Mouse (Mus musculus) frontal cortex, postnatal 14 days (tissue): ENCODE measurements at regions not wholly inside any gene's neighbourhood (a gene's known extent, or its start where the extent isn't known, plus 50 kb on each side); places are given as distances from the start of the nearest gene placed in this dataset.
A peak's percentile ranks its signal among the peaks of the same experiment; 100 is the strongest.

Experiments used
- DNase-seq, 2 experiments: peaks; one replicate each; pipeline ENCODE4 v3.0.0; 2022; ENCODE audit warnings: low spot score in 2 of 2

GRCm38 (mm10) chr7:118042914-118043313 lies 73.1 kb downstream of the Rps15a start:
- DNase-seq: no peak

GRCm38 (mm10) chr7:118039862-118040261 lies 76.1 kb downstream of the Rps15a start:
- no peak for DNase-seq

DNA sequence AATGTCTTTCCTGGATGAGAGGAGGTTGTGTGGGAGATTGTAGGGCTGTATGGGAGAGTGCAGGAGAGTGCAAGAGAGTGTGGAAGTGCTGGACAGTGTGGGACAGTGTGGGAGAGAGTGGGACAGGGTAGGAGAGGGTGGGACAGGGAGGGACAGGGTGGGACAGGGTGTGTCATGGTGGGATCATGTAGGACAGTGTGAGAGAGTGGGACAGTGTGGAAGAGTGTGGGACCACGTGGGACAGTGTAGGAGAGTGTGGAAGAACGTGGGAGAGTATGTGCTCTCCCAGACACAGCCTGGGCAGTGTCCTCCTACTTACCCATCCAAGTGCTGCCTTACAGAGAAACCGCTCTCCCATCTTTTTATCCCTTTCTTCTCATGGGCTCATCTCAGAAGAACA lies 78.9 kb downstream of the Rps15a start:
- no peak for DNase-seq

DNA sequence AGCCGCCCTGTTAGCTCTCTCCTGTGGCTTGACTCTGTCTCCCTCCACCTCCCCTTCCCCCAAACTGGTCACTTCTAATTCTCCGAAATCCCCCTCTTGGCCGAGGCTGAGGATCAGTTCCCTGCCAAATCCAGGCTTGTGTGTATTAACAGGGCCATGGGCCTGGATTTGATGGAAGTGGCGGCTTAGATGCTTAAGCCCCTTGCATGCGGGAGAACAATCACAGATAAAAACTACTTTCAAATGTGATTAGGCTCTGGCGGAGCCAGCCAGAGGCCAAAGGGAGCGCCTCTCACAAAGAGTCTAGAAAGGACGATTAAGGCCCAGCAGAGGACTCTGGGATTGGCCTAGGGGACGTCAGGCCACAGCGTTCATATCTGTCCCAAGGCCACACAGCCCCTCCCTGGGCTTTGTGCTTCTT lies 89.9 kb downstream of the Rps15a start:
- DNase-seq: no peak

DNA sequence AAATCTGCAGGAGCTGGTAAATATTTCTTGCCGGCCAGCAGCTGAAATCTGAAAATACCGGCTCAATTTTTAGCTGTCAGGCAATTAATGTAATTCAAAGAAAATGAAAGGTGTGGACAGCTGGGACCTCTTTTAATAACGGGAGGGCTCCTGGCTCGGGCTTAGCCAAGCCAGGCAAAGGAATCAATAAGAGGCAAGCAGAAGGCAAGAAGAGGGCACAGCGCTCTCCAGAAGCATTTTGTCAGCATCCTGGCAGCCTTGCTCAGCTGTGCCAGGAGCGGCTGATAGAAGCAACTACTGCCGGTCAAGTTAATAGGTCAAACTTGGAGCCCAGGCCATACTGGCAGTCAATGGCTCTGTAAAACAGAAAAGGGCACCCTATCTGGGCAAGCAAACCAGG lies 111.4 kb downstream of the Rps15a start:
- DNase-seq: no peak

DNA sequence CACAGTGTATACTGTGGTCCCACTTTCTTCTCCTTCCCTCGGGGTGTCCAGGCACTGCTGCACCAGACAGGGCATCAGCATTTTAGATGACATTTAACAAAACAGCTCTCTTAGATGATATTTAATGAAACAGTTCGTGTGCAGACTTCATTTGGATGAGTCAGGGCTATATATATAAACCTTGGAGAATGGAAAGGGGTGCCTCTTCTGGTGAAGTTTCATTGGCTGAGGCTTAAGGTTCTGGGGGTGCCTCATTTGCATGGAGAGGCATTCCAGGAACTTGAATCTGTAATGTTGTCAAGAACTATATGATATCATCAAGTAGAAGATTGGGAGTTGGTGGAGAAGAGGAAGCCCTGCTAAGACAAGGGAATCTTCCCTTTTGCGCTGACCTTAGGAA lies 114.1 kb downstream of the Rps15a start:
- DNase-seq: no peak

DNA sequence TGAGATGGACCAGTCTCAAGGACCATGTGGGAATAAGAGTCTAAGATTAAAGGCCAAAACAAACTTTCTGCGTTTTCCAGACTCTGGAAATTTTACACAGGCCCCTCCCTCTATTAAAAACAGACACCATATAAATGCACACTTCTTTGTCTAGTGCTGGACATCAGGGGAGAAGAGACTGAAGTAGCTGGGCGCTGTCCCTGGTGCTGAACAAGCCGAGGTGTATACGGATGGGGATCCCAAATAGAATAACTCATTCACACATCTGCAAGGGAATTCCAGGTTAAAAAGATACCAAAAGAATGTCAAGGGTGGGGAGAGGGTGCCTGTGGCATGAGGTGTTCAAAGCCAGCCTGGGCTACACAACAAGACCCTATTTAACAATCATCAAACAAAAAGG lies 114.9 kb downstream of the Rps15a start:
- DNase-seq: no peak

GRCm38 (mm10) chr7:117982177-117982576 lies 133.8 kb downstream of the Rps15a start:
- DNase-seq: no peak

GRCm38 (mm10) chr7:117971176-117971575 lies 144.8 kb downstream of the Rps15a start:
- DNase-seq: no peak

- no peak for DNase-seq
Measured at GRCm38 (mm10) chr7:117943435-117943834, 172.6 kb downstream of the Rps15a start.

DNA sequence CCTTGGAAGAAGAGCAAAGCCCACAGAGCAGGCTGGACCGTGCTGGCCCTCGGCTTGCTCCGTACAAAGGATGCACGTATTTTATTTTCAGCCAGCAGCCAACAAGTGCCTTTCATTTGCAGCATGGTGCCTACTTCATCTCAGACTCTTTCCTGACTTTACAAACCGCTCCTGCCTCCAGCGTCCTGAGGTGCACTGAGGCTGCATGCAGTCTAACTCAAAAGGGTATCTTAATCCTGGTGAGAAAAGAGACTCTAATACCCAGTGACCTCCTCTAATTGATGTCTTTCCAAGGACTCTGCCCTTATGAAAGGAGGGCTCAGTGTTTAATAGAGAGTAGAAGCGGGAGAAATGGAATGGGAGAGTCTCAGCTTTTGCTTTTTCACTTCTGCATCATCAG lies 176.4 kb downstream of the Rps15a start:
- DNase-seq: no peak

GRCm38 (mm10) chr7:117934908-117935307 lies 181.1 kb downstream of the Rps15a start:
- DNase-seq: peak in 1 of 2 experiments; percentile 20

GRCm38 (mm10) chr7:117931234-117931895 lies 184.6 kb downstream of the Rps15a start:
- no peak for DNase-seq

DNA sequence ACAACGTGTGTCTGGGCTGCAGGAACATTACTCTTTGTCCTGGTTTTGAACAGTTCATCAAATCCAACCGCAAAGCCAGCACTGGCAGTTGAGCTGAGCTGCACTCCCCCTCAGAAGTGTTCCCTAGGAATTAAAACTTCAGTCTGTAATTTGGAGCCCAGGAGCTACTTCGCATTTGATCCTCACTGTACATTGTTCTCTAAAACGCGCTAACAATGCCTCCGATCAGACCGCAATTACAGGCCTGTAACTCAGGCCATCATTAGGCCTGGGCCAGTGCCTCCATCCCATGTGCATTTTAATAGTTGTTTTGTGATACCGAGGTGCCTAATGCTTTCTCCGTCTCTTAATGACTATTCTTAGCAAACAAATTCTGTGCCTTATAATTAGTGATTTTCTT lies 185.6 kb downstream of the Rps15a start:
- no peak for DNase-seq

GRCm38 (mm10) chr7:117926396-117926795 lies 189.6 kb downstream of the Rps15a start:
- no peak for DNase-seq

DNA sequence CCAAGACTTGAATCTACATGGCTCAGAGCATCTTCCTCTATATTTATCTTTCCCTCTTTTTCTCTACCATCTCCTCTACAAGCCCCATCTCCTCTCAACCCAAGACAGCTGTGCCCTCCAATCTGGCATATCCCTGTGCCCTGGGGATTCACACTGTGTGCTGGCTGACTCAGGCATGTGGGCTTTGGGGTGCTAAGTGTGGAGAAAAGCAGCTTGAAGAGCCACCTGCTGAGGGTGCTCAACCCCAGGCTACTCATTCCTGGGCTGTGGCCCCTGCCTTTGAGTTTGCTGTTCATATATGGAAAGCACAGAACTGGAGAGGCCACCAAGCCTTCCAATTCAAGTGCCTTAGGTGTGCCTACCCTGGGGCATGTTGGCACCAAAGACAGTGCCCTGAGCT lies 193.7 kb downstream of the Rps15a start:
- DNase-seq: peak; percentile 18 to 41

GRCm38 (mm10) chr7:117918206-117918995 lies 197.6 kb downstream of the Rps15a start:
- peak; percentile 33 to 65 for DNase-seq

DNA sequence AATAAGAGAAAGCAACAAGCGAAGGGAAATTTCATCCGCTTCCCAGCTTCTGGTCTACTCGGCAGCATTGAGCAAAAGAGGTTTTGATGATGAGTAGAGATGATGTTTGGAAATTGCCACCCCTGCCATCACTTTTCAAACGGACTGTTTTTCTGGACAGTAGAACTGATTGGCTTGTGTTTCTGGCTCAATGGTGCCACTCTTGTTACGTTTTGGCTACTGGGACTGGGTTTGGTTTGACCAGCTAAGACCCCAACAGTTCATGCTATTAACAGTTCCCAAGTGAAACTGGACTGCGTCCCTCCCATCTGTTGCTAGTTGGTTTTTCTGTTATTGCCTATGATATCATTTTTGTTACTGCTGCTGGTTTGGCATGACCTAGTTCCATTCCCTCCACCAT lies 199.1 kb downstream of the Rps15a start:
- DNase-seq: no peak

DNA sequence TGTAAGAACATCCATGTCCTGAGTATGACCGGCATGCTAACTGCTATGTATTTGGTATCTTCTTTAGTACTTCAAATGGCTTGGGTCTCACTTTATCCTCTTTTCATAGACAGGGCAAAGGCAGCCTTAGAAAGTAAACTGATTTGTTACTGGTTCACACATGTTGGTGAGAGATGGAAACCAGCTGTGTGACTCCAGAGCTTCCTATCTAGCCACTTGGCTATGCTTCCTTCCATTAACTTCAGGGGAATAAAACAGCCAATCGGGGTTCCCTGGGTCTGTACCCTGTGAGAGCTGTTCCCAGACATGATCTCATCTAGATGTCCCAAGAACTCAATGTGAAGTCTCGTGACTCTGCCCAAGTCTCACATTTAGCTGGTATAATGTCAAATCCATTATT lies 203.5 kb downstream of the Rps15a start:
- DNase-seq: no peak

- no peak for DNase-seq
Measured at GRCm38 (mm10) chr7:117911062-117911461, 204.9 kb downstream of the Rps15a start.

DNA sequence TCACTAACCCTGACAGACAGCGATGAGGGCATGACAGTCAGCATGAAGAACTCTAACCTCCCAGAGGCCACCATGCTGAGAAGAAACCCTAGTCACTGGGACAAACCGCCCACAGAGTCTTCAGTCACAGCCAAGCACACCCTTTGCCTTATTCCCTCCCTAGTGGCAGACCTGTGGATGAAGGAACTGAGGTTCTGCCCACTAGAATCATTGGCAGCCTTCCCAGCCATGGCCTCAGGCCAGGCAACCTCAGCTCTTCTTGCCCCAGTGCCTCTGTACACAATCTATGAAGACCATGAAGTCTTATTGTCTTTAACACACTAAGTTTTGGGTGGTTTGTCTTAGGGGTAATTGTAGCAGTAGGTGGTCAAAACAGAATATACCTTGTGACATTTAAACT lies 219.5 kb downstream of the Rps15a start:
- DNase-seq: no peak

DNA sequence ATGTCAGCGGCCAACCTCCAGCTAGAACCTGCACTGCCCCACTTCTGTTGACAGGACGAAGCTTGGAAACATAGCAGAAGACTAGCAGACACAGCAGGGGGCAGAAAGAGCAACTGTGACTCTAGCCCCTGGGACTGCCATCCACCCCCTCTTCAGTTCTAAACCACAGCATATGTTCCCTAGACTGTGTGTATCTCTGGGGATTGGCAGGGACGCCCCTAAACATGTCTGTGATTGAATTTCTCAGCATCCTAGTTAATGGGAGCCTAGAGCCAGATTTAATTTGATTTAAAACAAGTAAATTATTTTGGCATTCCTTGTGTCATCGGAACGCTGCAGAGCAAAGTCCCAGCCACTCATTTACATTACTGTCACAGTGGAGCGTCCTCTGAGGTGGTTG lies 228.7 kb downstream of the Rps15a start:
- no peak for DNase-seq

DNA sequence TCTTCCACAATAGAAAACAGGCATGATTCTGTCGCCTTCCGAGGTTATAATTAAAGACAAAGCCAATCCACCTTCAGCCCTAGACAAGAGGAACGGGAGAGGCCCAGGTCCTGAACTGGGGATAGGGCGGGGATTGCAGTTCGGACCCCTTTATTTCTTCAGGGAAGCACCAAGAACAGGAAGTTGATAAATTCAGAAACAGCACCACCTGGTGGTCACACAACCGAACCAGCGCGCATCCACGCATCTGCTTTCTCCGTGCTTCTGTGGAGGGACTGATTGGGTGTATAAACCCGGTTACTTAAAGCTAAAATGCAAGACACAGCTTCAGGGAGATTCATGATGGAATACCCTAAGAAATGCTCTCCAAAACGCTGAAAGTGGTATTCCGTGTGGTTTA lies 233.2 kb downstream of the Rps15a start:
- peak; percentile 64 to 88 for DNase-seq
